Mouse (Mus musculus) limb, embryonic 14.5 days (tissue): Measurements from ENCODE around the gene Gria4. TPM values are rescaled to one million over a fixed set of nuclear protein-coding genes. Genes with fewer than 3 reads are reported as not detected.

ENCODE experiments used
- ATAC-seq: fragments of 200-750 bp; cut with Nextera tagmentation; 2 replicates; pipeline ENCODE4 v1.8.0; 2017; ENCODE audit warnings: low read depth, moderate number of reproducible peaks, moderate TSS enrichment; ENCODE audit not compliant: low FRiP score
- DNase-seq: peaks from one replicate; pipeline ENCODE4 v3.0.0-alpha.2; 2015; ENCODE audit warnings: low spot score
- H3K27ac ChIP-seq: fragments of 300-500 bp; sonication (generic); replicated peaks from 2 replicates; pipeline ENCODE4 v1.5.1; 2014; ENCODE audit warnings: low read depth, mild to moderate bottlenecking, low read length, moderate library complexity, mixed read lengths
- H3K27me3 ChIP-seq: fragments of 300-500 bp; sonication (generic); 2 replicates; pipeline ENCODE4 v1.6.1; 2014; ENCODE audit warnings: low read length, mixed read lengths; ENCODE audit not compliant: control insufficient read depth, insufficient read depth
- H3K36me3 ChIP-seq: fragments of 300-500 bp; sonication (generic); 2 replicates; pipeline ENCODE4 v1.6.1; 2014; ENCODE audit warnings: mild to moderate bottlenecking, low read length, moderate library complexity, mixed read lengths; ENCODE audit not compliant: control insufficient read depth, insufficient read depth
- H3K4me1 ChIP-seq: fragments of 300-500 bp; sonication (generic); 2 replicates; pipeline ENCODE4 v1.6.1; 2014; ENCODE audit warnings: antibody characterized with exemption, low read length, mixed read lengths; ENCODE audit not compliant: control insufficient read depth, insufficient read depth
- H3K4me2 ChIP-seq: fragments of 300-500 bp; sonication (generic); replicated peaks from 2 replicates; pipeline ENCODE4 v1.6.1; 2014; ENCODE audit warnings: low read depth, mild to moderate bottlenecking, low read length, moderate library complexity; ENCODE audit not compliant: severe bottlenecking
- H3K4me3 ChIP-seq: fragments of 300-500 bp; sonication (generic); replicated peaks from 2 replicates; pipeline ENCODE4 v1.5.1; 2014; ENCODE audit warnings: low read length
- H3K9ac ChIP-seq: fragments of 300-500 bp; sonication (generic); 2 replicates; pipeline ENCODE4 v1.6.1; 2014; ENCODE audit warnings: mild to moderate bottlenecking, low read depth, low read length, moderate library complexity; ENCODE audit not compliant: severe bottlenecking
- H3K9me3 ChIP-seq: fragments of 300-500 bp; sonication (generic); 2 replicates; pipeline ENCODE4 v1.6.1; 2016; ENCODE audit warnings: low read length; ENCODE audit not compliant: control insufficient read depth
- POLR2A ChIP-seq: fragments of 200-500 bp; IDR thresholded peaks from 2 replicates; pipeline ENCODE4 v1.8.0; 2012; ENCODE audit warnings: inconsistent platforms, mild to moderate bottlenecking, moderate library complexity, borderline replicate concordance; ENCODE audit not compliant: insufficient read depth, insufficient read length; ENCODE audit errors: extremely low read depth
- WGBS: fragments of 180-500 bp; shearing (Covaris S2); extraction: QIAGEN DNeasy Blood & Tissue Kit; methylation state at CpG from one replicate; pipeline ENCODE4 v1.1.7; 2014; 5-methylcytosine and 5-hydroxymethylcytosine counted together
- polyA plus RNA-seq, 2 experiments: library from polyadenylated mRNA; depleted of rRNA in 1 of 2; stranded (reverse) in 1 of 2; unstranded in 1 of 2; fragments of >200 nt; fragmentation: Nextera tagmentation in 1 of 2; extraction: Ambion mirVana in 1 of 2; gene quantifications; 2 replicates each; pipeline versions ENCODE4 v1.2.1 to v1.2.3; 2012 to 2014

The Gria4 gene
- polyA plus RNA-seq, 2 experiments: 1.3 to 1.6 TPM

DNA sequence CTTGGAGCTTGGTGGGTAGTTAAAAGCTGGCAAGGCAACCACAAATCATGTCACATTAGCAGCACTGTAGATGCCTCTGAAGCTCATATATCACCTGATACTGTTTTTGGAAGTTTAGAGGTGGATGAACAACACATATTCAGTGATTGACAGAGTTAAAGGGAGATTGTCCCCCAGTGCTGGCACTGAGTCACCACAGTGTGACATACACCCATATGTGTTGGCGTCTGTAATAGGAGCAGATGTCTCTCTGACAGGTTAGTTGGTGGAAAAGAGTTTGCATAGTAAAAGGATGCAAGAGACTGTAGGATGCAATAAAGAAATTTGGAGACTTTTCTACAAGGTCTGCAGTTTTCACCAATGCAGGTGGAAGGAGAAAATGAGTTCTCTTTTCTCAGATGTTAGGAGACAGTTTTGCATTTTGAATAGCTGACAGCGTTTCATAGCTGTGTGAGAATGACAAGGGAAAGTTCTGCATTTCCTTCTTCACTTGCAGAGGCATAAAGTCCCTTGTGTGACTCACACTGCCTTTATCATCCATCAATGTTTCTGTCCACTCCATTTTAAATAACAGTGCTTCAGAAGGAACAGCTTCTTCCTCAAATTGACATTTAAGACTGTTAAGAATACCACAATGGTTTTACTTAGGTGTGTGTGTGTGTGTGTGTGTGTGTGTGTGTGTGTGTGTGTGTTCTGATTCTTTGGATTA, 156.7 kb downstream of the Gria4 start:
- no peak overlapping the region for H3K4me2 ChIP-seq
- H3K4me1 ChIP-seq: no peaks in the 10 kb centered on the region
- no peak overlapping the region for H3K9ac ChIP-seq
- no peak for TF ChIP-seq POLR2A
- no peaks in the 10 kb centered on the region for H3K36me3 ChIP-seq
- no peak for DNase-seq
- no peaks in the 10 kb centered on the region for H3K9me3 ChIP-seq
- no peak overlapping the region for H3K4me3 ChIP-seq
- no peak for ATAC-seq
- H3K27ac ChIP-seq: no peak overlapping the region
- WGBS: 54% methylated on average over 2 of the region's 2 CpGs
- no peaks in the 10 kb centered on the region for H3K27me3 ChIP-seq

DNA sequence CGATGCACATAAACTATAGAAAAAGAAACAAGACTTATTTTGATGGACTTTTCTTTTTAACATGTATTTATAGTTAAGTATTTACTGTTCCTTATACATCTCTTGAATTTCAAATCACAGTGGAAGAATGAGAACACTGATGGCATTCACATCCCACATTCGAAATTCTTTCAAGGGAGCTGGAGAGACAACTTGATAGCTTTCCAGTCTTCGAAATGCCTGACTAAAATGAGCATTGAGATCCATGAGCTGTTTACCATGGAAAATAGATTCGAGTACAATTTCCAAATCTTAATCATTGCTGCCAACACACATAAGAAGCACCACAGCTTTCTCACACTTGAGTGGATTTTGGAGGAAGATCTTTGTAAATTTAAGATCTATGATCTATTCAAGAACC, 164.1 kb downstream of the Gria4 start:
- WGBS: 82% methylated on average over 4 of the region's 4 CpGs
- Histone ChIP-seq H3K9ac (no peak overlapping the region), H3K27ac (no peak overlapping the region), H3K4me3 (no peak overlapping the region), H3K9me3 (no peaks in the 10 kb centered on the region), H3K4me1 (no peaks in the 10 kb centered on the region), H3K36me3 (no peaks in the 10 kb centered on the region), H3K27me3 (no peaks in the 10 kb centered on the region), H3K4me2 (no peak overlapping the region)
- TF ChIP-seq POLR2A: no peak
- no peak for DNase-seq
- no peak for ATAC-seq

DNA sequence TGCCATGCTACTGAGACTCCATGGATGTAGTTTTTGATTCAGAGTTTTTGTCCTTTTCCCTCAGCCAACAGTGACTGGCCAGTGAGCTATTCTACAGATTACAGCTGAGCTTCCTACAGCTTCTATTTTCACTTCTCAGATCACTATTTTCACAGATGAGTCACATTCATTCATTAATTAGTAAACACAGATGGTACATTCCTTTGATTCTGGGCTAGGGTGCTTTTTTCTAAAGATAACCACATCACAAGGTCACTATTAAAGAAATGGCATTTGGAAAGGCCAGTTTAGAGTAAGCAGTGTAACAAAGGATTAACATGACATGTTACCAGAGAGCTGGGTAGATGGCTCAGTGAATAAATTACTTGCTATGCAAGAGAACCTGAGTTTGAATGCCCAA, 180.7 kb downstream of the Gria4 start:
- Histone ChIP-seq H3K9me3 (no peaks in the 10 kb centered on the region), H3K4me1 (no peaks in the 10 kb centered on the region), H3K36me3 (no peaks in the 10 kb centered on the region), H3K4me2 (no peak overlapping the region), H3K9ac (no peak overlapping the region), H3K4me3 (no peak overlapping the region), H3K27me3 (no peaks in the 10 kb centered on the region), H3K27ac (no peak overlapping the region)
- no peak for TF ChIP-seq POLR2A
- no peak for DNase-seq
- no peak for ATAC-seq

DNA sequence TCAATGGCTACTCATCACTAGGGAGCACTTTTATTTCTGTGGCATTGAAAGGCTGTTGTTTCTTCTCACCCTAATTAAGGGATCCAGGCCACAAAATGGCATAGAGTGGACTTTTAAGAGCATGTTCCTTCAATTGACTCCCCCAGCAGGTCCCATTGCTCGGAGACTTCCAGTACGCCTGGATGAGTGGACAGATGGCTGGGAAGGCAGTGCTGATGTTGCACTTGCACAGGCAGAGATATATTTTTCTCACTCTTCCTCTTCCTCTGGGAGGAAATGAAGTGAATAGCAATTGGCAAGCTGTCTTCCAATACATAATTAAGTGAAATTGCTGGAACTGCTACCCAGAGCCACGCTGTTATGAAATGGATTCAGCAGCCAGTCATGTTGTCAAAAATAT, 190.7 kb downstream of the Gria4 start:
- TF ChIP-seq POLR2A: no peak
- ATAC-seq (no peak), DNase-seq (no peak)
- Histone ChIP-seq H3K36me3 (no peaks in the 10 kb centered on the region), H3K27ac (no peak overlapping the region), H3K9ac (no peak overlapping the region), H3K9me3 (no peaks in the 10 kb centered on the region), H3K4me1 (no peaks in the 10 kb centered on the region), H3K4me3 (no peak overlapping the region), H3K4me2 (no peak overlapping the region), H3K27me3 (no peaks in the 10 kb centered on the region)
- WGBS: 68% methylated on average over 3 of the region's 3 CpGs

DNA sequence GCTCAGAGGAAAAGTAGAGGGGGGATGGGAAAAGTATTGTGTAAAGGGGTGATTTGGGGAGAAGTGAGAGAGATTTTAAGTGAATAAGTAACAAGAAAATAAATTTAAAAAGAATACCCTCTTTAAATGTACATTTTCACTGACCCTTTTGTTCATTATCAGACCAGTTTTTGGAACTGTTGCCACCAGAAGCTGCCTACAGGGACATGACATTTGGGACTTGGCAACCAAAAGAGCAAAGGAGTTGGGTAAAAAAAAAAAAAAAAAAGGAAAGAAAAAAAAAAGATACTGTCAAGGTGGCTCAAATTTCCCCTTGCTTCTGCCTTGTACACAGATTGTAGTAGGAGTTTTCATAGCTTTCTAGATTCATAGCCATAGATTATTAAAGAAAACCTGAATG, 191.8 kb downstream of the Gria4 start:
- H3K4me3 ChIP-seq: no peak overlapping the region
- ATAC-seq: no peak

DNA sequence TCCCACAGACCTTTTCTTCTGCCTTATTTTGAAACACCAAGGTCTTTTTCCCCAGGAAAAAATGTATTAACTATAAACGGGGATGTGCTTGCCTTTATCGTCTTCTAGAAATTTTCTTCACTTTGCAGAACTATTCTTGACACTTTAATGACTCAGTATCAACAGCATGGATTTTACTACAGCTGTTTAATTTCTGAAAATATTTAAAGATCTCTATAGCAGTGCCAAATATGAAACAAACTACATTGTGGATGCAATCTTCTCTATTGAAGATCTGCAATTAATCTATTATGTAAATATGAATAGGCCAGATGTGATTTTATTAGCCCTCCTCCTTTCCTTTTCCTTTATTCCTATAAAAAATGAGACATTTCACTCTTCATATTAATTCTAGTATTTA, 194.2 kb downstream of the Gria4 start:
- 85% methylated on average over 2 of the region's 2 CpGs for WGBS
- no peak for TF ChIP-seq POLR2A
- ATAC-seq: no peak
- no peaks in the 10 kb centered on the region for H3K27me3 ChIP-seq
- no peak overlapping the region for H3K9ac ChIP-seq
- H3K4me1 ChIP-seq: no peaks in the 10 kb centered on the region
- no peak for DNase-seq
- no peaks in the 10 kb centered on the region for H3K36me3 ChIP-seq
- H3K9me3 ChIP-seq: no peaks in the 10 kb centered on the region
- H3K4me3 ChIP-seq: no peak overlapping the region
- no peak overlapping the region for H3K4me2 ChIP-seq
- no peak overlapping the region for H3K27ac ChIP-seq

More for the DNA sequence above, 191.8 kb downstream of the Gria4 start:
- Histone ChIP-seq H3K9me3 (no peaks in the 10 kb centered on the region), H3K4me1 (no peaks in the 10 kb centered on the region), H3K27me3 (no peaks in the 10 kb centered on the region), H3K9ac (no peak overlapping the region), H3K27ac (no peak overlapping the region), H3K36me3 (no peaks in the 10 kb centered on the region), H3K4me2 (no peak overlapping the region)
- DNase-seq: no peak
- TF ChIP-seq POLR2A: no peak
